Mouse (Mus musculus): ENCODE measurements around the gene Olfr1. TPM values are rescaled to one million over a fixed set of nuclear protein-coding genes. Genes with fewer than 3 reads are reported as not detected.

Gene Olfr1
- total RNA-seq (2017) = not detected in 2 replicates

DNA sequence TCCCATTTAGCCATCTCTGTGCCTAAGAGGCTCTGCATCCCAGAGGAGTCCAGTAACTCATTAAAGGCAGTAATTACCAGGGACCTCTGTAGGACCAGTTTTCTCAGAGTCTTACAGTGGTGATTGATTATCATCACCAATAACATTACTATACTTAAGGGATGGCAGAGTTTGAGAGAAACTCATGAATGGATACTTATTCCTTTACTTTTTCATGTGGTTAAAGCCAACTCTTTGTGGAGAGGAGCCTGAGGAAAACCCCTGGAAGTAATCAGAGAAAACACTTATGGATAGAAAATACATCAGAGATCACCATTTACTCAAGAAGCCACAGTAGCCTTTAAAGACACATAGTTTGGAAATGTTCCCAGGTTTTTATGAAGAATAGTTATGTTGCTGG lies at the start of gene Olfr1:
Olfr1 (minus strand) TSS at position 101 of the 400 bp plus-strand sequence.
- ATAC-seq (replicated peaks in 1 of 2; ENCODE audit: insufficient read depth in 1 of 2, low FRiP score in 2 of 2, low TSS enrichment in 1 of 2, low read depth in 1 of 2, poor library complexity in 2 of 2, severe bottlenecking in 2 of 2) = no peak

DNA sequence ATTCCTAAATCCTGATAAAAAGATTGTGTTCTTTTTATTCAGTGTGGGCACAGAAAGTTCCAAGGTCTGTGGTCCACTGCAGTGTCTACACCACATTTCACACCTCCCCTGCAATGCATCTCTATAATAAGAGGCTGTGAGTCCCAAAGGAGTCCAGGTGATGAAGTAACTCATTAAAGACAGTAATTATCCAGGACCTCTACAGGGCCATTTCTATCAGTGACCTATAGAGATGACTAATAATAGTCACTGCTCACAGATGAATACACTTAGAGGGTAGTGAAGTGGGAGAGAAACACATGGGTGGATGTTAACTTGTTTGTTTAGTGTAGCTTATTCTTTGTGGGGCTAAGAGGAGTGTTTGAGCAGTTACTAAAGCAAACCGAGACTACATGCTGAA lies 29.0 kb upstream of the Olfr1 start, which contains the start of gene Olfr378:
Olfr378 (minus strand) TSS at position 101 of the 400 bp plus-strand sequence.
- ATAC-seq (replicated peaks in 1 of 2; ENCODE audit: insufficient read depth in 1 of 2, low FRiP score in 2 of 2, low TSS enrichment in 1 of 2, low read depth in 1 of 2, poor library complexity in 2 of 2, severe bottlenecking in 2 of 2) = no peak

- ATAC-seq (replicated peaks in 1 of 2; ENCODE audit: insufficient read depth in 1 of 2, low FRiP score in 2 of 2, low TSS enrichment in 1 of 2, low read depth in 1 of 2, poor library complexity in 2 of 2, severe bottlenecking in 2 of 2) = no peak
These were observed 4.0 kb downstream of the Olfr1 start for GRCm38 (mm10) chr11:73395374-73395773.

DNA sequence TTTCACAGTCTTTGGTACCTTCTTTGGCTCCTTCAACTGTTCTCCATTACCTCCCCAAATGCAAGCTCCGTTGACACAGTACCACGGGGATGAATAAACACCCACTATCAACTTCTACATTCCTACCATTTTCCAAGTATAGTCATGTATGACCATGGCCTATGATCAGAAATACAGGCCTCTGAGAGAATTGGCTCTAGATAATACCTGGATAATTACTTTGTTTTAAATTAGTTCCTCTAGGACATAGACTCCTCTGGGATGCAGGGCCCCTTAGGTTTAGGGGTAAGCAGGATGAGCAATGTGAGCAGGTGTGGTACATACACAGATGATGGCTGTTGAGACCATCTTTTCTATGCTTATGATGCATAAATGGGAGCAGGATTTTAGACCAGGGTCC lies 28.5 kb downstream of the Olfr1 start, which contains the start of gene Olfr376:
Olfr376 (plus strand) TSS at position 301 of the 400 bp plus-strand sequence.
- no peak for ATAC-seq (replicated peaks in 1 of 2; ENCODE audit: insufficient read depth in 1 of 2, low FRiP score in 2 of 2, low TSS enrichment in 1 of 2, low read depth in 1 of 2, poor library complexity in 2 of 2, severe bottlenecking in 2 of 2)

GRCm38 (mm10) chr11:73350483-73350882 lies 48.9 kb downstream of the Olfr1 start, which contains the start of gene Olfr20:
TSS of gene Olfr20 (plus strand) at chr11:73350783.
- ATAC-seq (replicated peaks in 1 of 2; ENCODE audit: insufficient read depth in 1 of 2, low FRiP score in 2 of 2, low TSS enrichment in 1 of 2, low read depth in 1 of 2, poor library complexity in 2 of 2, severe bottlenecking in 2 of 2) = no peak

Other genes with a start within 250 kb of the Olfr1 start
- gene P2rx5, start 239.2 kb downstream of the Olfr1 start, total RNA-seq (2017) = not detected in 2 replicates
- 40.5 and 44.5 TPM in 2 replicates for gene Emc6, start 222.6 kb downstream of the Olfr1 start, total RNA-seq (2017)
- 5.3 and 9.7 TPM in 2 replicates for gene Tax1bp3, start 222.5 kb downstream of the Olfr1 start, total RNA-seq (2017)
- gene Ctns, start 200.6 kb downstream of the Olfr1 start, total RNA-seq (2017) = 6.6 and 16.3 TPM in 2 replicates
- 1.9 and 2.7 TPM in 2 replicates for gene Shpk, start 200.2 kb downstream of the Olfr1 start, total RNA-seq (2017)
- gene Trpv1, start 165.3 kb downstream of the Olfr1 start, total RNA-seq (2017) = not detected in 2 replicates
- gene Trpv3, start 132.2 kb downstream of the Olfr1 start, total RNA-seq (2017) = not detected in 2 replicates
- gene Aspa, start 70.0 kb downstream of the Olfr1 start, total RNA-seq (2017) = 12.3 and 17.8 TPM in 2 replicates
- gene Gm49340, start 69.9 kb downstream of the Olfr1 start, total RNA-seq (2017) = not detected in 2 replicates
- gene Spata22, start 69.9 kb downstream of the Olfr1 start, total RNA-seq (2017) = not detected in 2 replicates
- gene Olfr20, start 48.8 kb downstream of the Olfr1 start, total RNA-seq (2017) = not detected in 2 replicates
- gene Olfr376, start 28.4 kb downstream of the Olfr1 start, total RNA-seq (2017) = not detected in 2 replicates
- gene Olfr378, start 28.9 kb upstream of the Olfr1 start, total RNA-seq (2017) = not detected in 2 replicates
- not detected in 2 replicates for gene Olfr380, start 57.9 kb upstream of the Olfr1 start, total RNA-seq (2017)
- gene Olfr381, start 92.0 kb upstream of the Olfr1 start, total RNA-seq (2017) = not detected in 2 replicates
- not detected in 2 replicates for gene Olfr382, start 117.6 kb upstream of the Olfr1 start, total RNA-seq (2017)
- gene Olfr385, start 193.4 kb upstream of the Olfr1 start, total RNA-seq (2017) = not detected in 2 replicates
- gene Olfr384, start 199.0 kb upstream of the Olfr1 start, total RNA-seq (2017) = not detected in 2 replicates